Mouse (Mus musculus): ENCODE data around the gene Mill2.

- TF ChIP-seq CTCF (IDR thresholded peaks at IDR 0.05; ENCODE audit: borderline replicate concordance, insufficient read depth, low read depth, low read length) (no peak), POLR2A (IDR thresholded peaks at IDR 0.05; ENCODE audit: borderline replicate concordance, insufficient read depth, low read length) (no peak)
Measured at GRCm38 (mm10) chr7:18900513-18900912, 60.7 kb downstream of the Mill2 start.
